Mouse (Mus musculus) bone marrow, adult 2 months (tissue): ENCODE data around the gene Hltf. TPM values are rescaled to one million over a fixed set of nuclear protein-coding genes. Genes with fewer than 3 reads are reported as not detected.
A peak's percentile ranks its signal among the peaks of the same experiment; 100 is the strongest.
"Not testable (repeated sequence)": the region's sequence is repeated elsewhere in the genome, so short reads cannot be mapped to it uniquely, and the experiment has no call there.

Experiments used
- H3K27ac ChIP-seq: fragments of 200-500 bp; 2 replicates; pipeline ENCODE4 v1.5.1; 2012; ENCODE audit warnings: low read depth, mild to moderate bottlenecking, control low read depth, inconsistent platforms, low read length; ENCODE audit not compliant: control insufficient read depth, poor library complexity, insufficient read depth
- H3K4me1 ChIP-seq: fragments of 200-500 bp; 2 replicates; pipeline ENCODE4 v1.6.1; 2011; ENCODE audit warnings: low read length; ENCODE audit not compliant: control insufficient read depth, insufficient read depth
- H3K4me3 ChIP-seq: fragments of 200-500 bp; replicated peaks from 2 replicates; pipeline ENCODE3; 2011; ENCODE audit warnings: mild to moderate bottlenecking, low read depth, low read length, control low read depth; ENCODE audit not compliant: control insufficient read depth
- CTCF ChIP-seq: fragments of 200-500 bp; IDR thresholded peaks from 2 replicates; pipeline ENCODE4 v1.5.1; 2011; ENCODE audit warnings: low read length, control low read depth; ENCODE audit not compliant: control insufficient read depth, insufficient read depth
- POLR2A ChIP-seq: fragments of 200-500 bp; IDR thresholded peaks from 2 replicates; pipeline ENCODE4 v1.6.1; 2011; ENCODE audit warnings: low read depth, mild to moderate bottlenecking, control low read depth, low read length, borderline replicate concordance; ENCODE audit not compliant: control insufficient read depth
- WGBS: fragments of 180-500 bp; shearing (Covaris S2); methylation state at CpG from one replicate; pipeline ENCODE4 v1.1.7; 2018; 5-methylcytosine and 5-hydroxymethylcytosine counted together
- polyA plus RNA-seq: library from polyadenylated mRNA; stranded (reverse); fragments of >200 nt; gene quantifications from 2 replicates; pipeline ENCODE4 v1.2.4, GENCODE M21; 2011; ENCODE audit warnings: low replicate concordance; ENCODE audit not compliant: missing spikeins, insufficient read depth, insufficient read length

The Hltf gene
- polyA plus RNA-seq = 14.5 and 17.8 TPM in 2 replicates

DNA sequence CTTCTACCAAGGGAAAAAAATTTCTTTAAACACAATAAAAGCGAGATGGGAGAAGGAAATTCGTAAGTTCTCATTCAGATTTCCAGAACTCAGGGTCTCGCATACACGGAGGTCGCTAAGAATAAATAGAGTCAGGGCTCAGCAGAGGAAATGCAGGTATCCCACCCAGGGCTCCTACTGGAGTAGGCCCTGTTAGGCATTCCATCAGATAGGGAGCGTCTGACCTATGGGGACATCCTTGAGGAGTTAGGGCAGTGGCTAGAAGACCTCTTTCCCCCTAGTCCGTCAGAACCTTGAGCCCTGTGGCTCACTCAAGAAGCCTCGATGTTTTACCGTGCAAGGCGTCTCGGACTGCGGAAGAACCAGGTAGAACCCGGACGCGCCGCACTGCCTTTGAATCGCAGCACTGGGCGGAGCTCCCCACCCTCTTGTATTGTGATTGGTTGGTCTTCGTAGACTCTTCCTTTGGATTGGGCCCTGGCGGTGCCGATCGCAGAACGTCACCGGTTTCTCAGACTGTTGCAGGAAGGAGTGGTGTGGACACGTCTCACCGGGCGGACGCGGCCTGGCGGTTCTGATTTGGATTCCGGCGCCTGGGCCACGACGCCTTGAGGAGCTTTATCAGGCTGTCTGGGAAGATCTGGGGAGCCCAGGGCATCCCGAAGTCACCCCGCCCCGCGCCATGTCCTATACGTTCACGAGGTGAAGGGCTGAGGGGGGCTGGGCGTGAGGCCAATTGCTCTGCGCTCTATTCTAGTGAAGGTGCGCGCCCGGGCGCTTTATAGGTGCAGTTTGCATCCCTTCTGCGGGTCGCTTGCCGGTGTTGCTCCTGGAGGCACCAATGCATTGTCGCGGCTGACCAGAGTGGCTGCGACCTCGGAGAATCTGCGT lies at the start of gene Hltf:
Gene Hltf (plus strand): TSS at position 506 of the 891 bp plus-strand sequence.
- TF ChIP-seq POLR2A = peak; percentile 53; the same call in 1 of the 2 replicates
- peak; percentile 11; the same call in 1 of the 2 replicates for TF ChIP-seq CTCF
- no peaks in the 10 kb centered on the region; the same call in 1 of the 2 replicates for H3K4me1 ChIP-seq
- peak within 1 kb of the TSS; percentile 73 for H3K4me3 ChIP-seq
- H3K27ac ChIP-seq = peak within 1 kb of the TSS; percentile 27
- under 1% methylated on average over 49 of the region's 54 CpGs for WGBS

DNA sequence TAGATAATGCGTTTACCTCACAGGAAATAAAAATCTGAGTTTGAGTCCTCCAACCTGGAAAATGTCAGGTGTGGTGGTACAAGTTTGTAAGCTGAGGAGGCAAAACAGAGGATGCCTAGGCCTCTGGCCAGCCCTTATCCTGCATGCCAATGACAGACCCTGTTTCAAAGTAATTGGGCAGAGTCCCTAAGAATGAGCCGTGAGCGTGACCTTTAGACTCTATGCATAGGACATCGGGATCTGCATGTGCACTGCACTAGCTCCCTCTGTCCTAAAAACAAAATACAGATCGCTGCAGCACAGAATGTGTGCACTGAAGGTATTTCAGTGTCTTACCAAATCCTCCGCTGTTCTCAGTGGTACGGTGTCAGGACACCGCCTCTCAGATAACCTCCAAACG lies 47.1 kb upstream of the Hltf start:
- Histone ChIP-seq H3K4me1 (no peaks in the 10 kb centered on the region), H3K27ac (no peak overlapping the region), H3K4me3 (no peak overlapping the region)
- no peak for TF ChIP-seq CTCF
- no peak for TF ChIP-seq POLR2A
- WGBS = 90% methylated on average over 9 of the region's 9 CpGs

- not testable (repeated sequence) for H3K4me1 ChIP-seq, H3K4me3 ChIP-seq, H3K27ac ChIP-seq
- 89% methylated on average over 7 of the region's 7 CpGs for WGBS
Measured at GRCm38 (mm10) chr3:20010905-20011304, 46.7 kb upstream of the Hltf start.

- no peak overlapping the region for H3K27ac ChIP-seq
- H3K4me1 ChIP-seq = no peaks in the 10 kb centered on the region; the same call in 1 of the 2 replicates
- TF ChIP-seq POLR2A (no peak), CTCF (no peak)
- H3K4me3 ChIP-seq = no peak overlapping the region
- WGBS = 87% methylated on average over 2 of the region's 2 CpGs
Measured at GRCm38 (mm10) chr3:20014454-20014853, 43.2 kb upstream of the Hltf start.

- H3K27ac ChIP-seq = no peak overlapping the region; the same call in 1 of the 2 replicates
- no peak for TF ChIP-seq POLR2A
- no peak for TF ChIP-seq CTCF
- WGBS = 63% methylated on average over 8 of the region's 8 CpGs
- no peak overlapping the region for H3K4me3 ChIP-seq
- H3K4me1 ChIP-seq = no peaks in the 10 kb centered on the region; the same call in 1 of the 2 replicates
Measured at GRCm38 (mm10) chr3:20018076-20018475, 39.5 kb upstream of the Hltf start.

DNA sequence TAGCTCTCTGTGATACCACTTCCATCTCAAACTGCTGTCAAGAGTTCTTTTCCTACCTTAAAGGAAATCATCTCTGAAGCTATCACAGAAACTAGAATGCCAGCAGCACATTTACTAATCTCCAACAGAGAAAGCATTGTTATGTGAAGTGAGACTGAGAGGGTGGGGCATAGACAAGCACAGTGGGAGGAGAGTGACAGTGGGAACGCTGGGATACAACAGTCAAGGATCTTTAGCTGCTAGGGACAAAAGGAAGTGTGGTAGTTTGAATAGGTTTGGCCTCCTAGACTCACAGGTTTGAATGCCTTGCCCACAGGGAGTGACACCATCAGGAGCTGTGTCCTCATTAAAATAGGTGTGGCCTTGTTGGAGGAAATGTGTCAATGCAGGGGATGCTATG lies 33.8 kb upstream of the Hltf start:
- H3K27ac ChIP-seq = no peak overlapping the region
- 80% methylated on average over 1 of the region's 1 CpGs for WGBS
- TF ChIP-seq CTCF = no peak
- H3K4me1 ChIP-seq = peaks cover 7% of the 10 kb centered on the region
- H3K4me3 ChIP-seq = no peak overlapping the region

DNA sequence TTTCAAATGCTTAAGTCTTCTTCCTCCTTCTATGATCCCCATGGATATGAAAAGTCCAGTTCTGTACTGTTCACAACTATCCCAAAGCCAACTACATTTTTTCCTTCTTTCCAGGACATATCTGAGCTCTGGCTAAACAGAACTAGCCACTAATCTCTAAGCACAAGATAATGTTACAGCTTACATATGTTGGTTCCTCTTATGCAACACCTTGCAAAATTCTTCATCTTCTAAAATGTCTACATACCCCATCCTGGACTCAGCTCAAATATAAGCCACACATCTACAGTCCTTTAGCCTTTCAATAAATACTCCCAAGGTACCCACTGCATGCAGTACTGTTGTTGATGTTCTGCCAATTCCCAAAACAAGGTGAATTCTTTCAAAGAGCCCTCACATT lies 31.1 kb upstream of the Hltf start:
- no peak for TF ChIP-seq CTCF
- TF ChIP-seq POLR2A = no peak
- H3K27ac ChIP-seq = peak overlapping the region; percentile 93; the same call in 1 of the 2 replicates
- peaks cover 7% of the 10 kb centered on the region for H3K4me1 ChIP-seq
- H3K4me3 ChIP-seq = no peak overlapping the region

- Histone ChIP-seq H3K4me1 (peaks cover 7% of the 10 kb centered on the region), H3K27ac (peak overlapping the region; percentile 93), H3K4me3 (no peak overlapping the region)
- WGBS = 22% methylated on average over 8 of the region's 8 CpGs
- no peak for TF ChIP-seq CTCF
- TF ChIP-seq POLR2A = no peak
Measured at GRCm38 (mm10) chr3:20026996-20027689, 30.5 kb upstream of the Hltf start.
